Mouse (Mus musculus): ENCODE measurements around the gene Arf3.

DNA sequence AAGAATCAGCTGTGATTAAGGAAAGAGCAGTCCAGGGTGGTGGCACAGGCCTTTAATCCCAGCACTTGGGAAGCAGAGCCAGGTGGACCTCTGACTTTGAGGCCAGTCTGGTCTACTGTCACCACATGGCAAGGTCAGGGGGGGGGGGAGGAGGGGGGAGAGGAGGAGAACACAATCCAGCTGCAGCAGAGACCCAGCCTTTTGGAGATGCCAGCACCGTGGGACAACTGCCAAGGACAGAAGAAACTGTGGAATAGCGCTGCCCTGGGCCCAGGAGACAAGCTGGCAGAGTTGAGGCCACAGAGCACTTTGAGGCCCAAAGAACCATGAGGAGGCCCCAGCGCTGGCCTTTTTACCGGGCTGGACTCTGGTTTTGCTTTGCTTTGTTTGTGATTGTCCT is 2.9 kb upstream of the Arf3 start:
- TF ChIP-seq CTCF (IDR thresholded peaks at IDR 0.05; ENCODE audit: insufficient read depth, low read depth, low read length) (no peak), POLR2A (IDR thresholded peaks at IDR 0.05; ENCODE audit: insufficient read depth, low read depth, low read length) (no peak)
